Mouse (Mus musculus): ENCODE measurements at regions not wholly inside any gene's neighbourhood (a gene's known extent, or its start where the extent isn't known, plus 50 kb on each side); places are given as distances from the start of the nearest gene placed in this dataset.

DNA sequence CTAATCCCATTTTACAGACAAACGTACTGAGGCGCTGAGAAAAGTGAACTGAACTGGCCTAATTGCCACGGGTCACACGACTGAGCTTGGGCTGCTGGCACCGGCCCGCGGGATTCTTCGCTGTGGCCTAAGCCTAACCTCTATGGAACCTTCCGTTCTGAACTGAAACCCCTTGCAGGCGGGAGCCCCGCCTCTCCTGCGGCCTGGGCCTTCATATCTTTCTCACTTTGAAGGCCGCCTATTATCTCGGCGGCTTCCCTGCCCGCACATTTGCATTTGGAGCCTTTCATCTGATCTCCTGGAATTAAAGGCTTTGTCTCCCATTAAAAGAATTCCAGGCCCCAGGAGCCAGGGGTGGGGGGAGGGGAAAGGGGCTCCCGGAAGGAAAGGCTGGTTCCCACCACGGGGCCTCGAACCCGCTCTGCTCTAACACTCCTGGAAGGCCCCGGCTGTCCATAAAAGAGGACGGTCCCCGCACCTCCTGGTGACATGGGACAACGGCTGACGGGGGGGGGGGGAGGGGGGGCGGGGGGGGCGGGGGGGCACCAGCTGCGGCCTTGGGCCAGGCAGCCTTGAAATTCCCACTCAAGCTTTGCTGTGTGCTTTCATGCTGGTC is 122.9 kb upstream of the Pja1 start:
- Histone ChIP-seq H3K4me2 (peak overlapping the region; percentile 25), H3K9ac (no peak overlapping the region), H3K4me1 (replicated peaks) (no peaks in the 10 kb centered on the region), H3K27me3 (0 out of 2 replicates have a peak, but pooled peaks cover 14% of the 10 kb centered on the region), H3K9me3 (replicated peaks) (no peaks in the 10 kb centered on the region), H3K36me3 (replicated peaks) (no peaks in the 10 kb centered on the region), H3K27ac (replicated peaks) (no peak overlapping the region), H3K4me3 (replicated peaks) (no peak overlapping the region)
- 21% methylated on average over 21 of the region's 28 CpGs for WGBS (ENCODE audit: insufficient replicate concordance)
- no peak for ATAC-seq (ENCODE audit: insufficient read depth)

DNA sequence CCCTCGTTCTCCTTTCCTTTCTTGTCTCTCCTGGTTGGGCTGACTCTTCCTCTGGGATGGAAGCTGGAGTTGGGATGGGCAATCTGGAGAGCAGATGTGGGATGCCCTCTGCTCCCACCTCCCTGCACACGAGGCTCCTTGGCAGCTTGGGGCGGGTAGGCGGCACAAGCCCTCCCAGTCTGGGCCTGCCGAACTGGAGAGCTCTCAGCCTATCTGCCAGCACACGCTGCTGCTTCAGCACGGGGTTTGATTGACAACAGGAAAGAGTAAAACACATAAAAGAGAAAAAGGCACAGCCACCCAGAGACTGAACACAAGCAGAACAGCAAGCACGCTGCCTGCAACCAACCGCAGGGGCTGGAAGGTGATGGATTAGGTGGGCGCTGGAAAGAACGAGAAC is 121.9 kb upstream of the Pja1 start:
- no peak for ATAC-seq (ENCODE audit: insufficient read depth)
- WGBS (ENCODE audit: insufficient replicate concordance), result 38% methylated on average over 11 of the region's 11 CpGs

DNA sequence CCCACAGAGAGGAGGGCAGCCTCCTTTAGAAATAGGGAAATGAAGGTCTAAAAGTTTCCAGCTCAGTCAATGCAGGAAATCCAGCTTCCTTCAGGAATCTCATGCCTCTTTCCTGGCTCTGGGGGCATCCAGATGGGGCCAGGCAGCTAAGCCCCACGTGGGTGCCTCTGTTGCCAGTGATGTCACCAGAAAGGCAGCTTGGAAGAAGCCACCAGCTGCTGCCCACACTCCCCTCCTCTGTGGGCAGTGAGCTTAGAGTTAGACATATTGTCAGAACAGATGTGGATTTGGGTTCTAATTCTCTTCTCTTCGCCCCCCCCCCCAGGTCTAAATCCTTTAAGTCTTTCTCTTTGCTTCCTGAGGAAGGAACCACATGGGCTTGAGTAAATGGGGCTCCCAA is 116.2 kb upstream of the Pja1 start:
- Histone ChIP-seq H3K27me3 (0 out of 2 replicates have a peak, but pooled peaks cover 3% of the 10 kb centered on the region), H3K4me1 (replicated peaks) (no peaks in the 10 kb centered on the region), H3K27ac (replicated peaks) (no peak overlapping the region), H3K9me3 (replicated peaks) (no peaks in the 10 kb centered on the region), H3K9ac (no peak overlapping the region), H3K4me3 (replicated peaks) (no peak overlapping the region), H3K36me3 (replicated peaks) (no peaks in the 10 kb centered on the region), H3K4me2 (no peak overlapping the region)
- ATAC-seq (ENCODE audit: insufficient read depth), result no peak
- WGBS (ENCODE audit: insufficient replicate concordance), result 46% methylated on average over 2 of the region's 2 CpGs

More for the DNA sequence above, 121.9 kb upstream of the Pja1 start:
- Histone ChIP-seq H3K9ac (no peak overlapping the region), H3K4me1 (replicated peaks) (no peaks in the 10 kb centered on the region), H3K4me2 (no peak overlapping the region), H3K4me3 (replicated peaks) (no peak overlapping the region), H3K27me3 (0 out of 2 replicates have a peak, but pooled peaks cover 14% of the 10 kb centered on the region), H3K27ac (replicated peaks) (no peak overlapping the region), H3K36me3 (replicated peaks) (no peaks in the 10 kb centered on the region), H3K9me3 (replicated peaks) (no peaks in the 10 kb centered on the region)

GRCm38 (mm10) chrX:99586282-99586681 is 115.2 kb upstream of the Pja1 start:
- no peak for ATAC-seq (ENCODE audit: insufficient read depth)
- H3K9ac ChIP-seq, result no peak overlapping the region
- no peak overlapping the region for H3K4me2 ChIP-seq
- no peaks in the 10 kb centered on the region for H3K9me3 ChIP-seq (replicated peaks)
- H3K36me3 ChIP-seq (replicated peaks), result no peaks in the 10 kb centered on the region
- H3K4me3 ChIP-seq (replicated peaks), result no peak overlapping the region
- H3K4me1 ChIP-seq (replicated peaks), result no peaks in the 10 kb centered on the region
- WGBS (ENCODE audit: insufficient replicate concordance), result 60% methylated on average over 11 of the region's 11 CpGs
- no peak overlapping the region for H3K27ac ChIP-seq (replicated peaks)
- no peaks in the 10 kb centered on the region for H3K27me3 ChIP-seq

DNA sequence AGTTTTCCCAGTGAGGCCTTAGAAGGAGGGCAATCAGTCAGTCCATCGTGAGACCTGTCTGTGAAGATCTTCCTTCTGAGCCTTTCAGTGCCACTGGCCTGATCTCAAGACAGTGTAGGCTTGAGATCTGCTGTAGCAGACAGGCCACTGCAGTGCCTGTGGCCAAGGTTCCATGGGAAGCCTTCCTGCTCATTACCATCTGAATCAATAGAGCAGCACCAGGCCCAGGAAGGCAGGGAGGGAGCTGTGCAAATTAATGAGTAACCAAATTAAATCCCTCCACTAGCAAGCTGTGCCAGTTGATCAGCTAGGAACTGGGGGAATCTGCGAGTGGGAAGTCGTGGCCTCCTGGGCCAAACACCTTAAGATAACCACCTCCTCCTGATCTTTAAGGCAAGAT is 114.6 kb upstream of the Pja1 start:
- H3K4me2 ChIP-seq, result no peak overlapping the region
- no peaks in the 10 kb centered on the region for H3K9me3 ChIP-seq (replicated peaks)
- no peak overlapping the region for H3K4me3 ChIP-seq (replicated peaks)
- H3K9ac ChIP-seq, result no peak overlapping the region
- no peaks in the 10 kb centered on the region for H3K4me1 ChIP-seq (replicated peaks)
- H3K27ac ChIP-seq (replicated peaks), result no peak overlapping the region
- WGBS (ENCODE audit: insufficient replicate concordance), result 33% methylated on average over 3 of the region's 3 CpGs
- no peak for ATAC-seq (ENCODE audit: insufficient read depth)
- no peaks in the 10 kb centered on the region for H3K36me3 ChIP-seq (replicated peaks)
- no peaks in the 10 kb centered on the region; the same call in 1 of the 2 replicates for H3K27me3 ChIP-seq

DNA sequence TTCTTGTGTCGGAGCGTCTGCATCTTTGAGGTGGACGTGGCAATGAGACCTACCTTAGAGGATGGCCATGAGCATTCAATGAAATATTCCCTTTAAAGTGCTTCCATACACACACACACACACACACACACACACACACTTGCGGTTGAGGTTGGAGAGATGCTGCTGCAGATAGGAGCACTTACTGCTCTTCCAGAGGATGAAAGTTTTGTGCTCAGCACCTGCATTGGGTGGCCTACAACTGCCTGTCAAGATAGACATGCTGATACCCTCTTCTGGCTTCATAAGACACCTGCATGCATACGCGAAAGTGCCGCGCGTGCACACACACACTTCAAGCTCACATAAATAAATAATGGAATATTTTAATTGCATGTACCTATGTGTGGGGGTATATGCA is 111.5 kb upstream of the Pja1 start:
- ATAC-seq (ENCODE audit: insufficient read depth), result no peak
- Histone ChIP-seq H3K9me3 (replicated peaks) (no peaks in the 10 kb centered on the region), H3K27ac (replicated peaks) (no peak overlapping the region), H3K36me3 (replicated peaks) (no peaks in the 10 kb centered on the region), H3K27me3 (no peaks in the 10 kb centered on the region; the same call in 1 of the 2 replicates), H3K9ac (no peak overlapping the region), H3K4me3 (replicated peaks) (no peak overlapping the region), H3K4me1 (replicated peaks) (no peaks in the 10 kb centered on the region), H3K4me2 (no peak overlapping the region)
- WGBS (ENCODE audit: insufficient replicate concordance), result 79% methylated on average over 9 of the region's 9 CpGs

GRCm38 (mm10) chrX:99581632-99582466 is 110.8 kb upstream of the Pja1 start:
- Histone ChIP-seq H3K9ac (no peak overlapping the region), H3K36me3 (replicated peaks) (no peaks in the 10 kb centered on the region), H3K4me3 (replicated peaks) (no peak overlapping the region), H3K4me2 (no peak overlapping the region), H3K4me1 (replicated peaks) (no peaks in the 10 kb centered on the region), H3K9me3 (replicated peaks) (no peaks in the 10 kb centered on the region), H3K27me3 (no peaks in the 10 kb centered on the region; the same call in 1 of the 2 replicates), H3K27ac (replicated peaks) (no peak overlapping the region)
- 41% methylated on average over 10 of the region's 10 CpGs for WGBS (ENCODE audit: insufficient replicate concordance)
- no peak for ATAC-seq (ENCODE audit: insufficient read depth)

- H3K27me3 ChIP-seq, result peaks cover 4% of the 10 kb centered on the region
- WGBS (ENCODE audit: insufficient replicate concordance), result 50% methylated on average over 4 of the region's 4 CpGs
These were observed 108.1 kb upstream of the Pja1 start for GRCm38 (mm10) chrX:99579206-99579605.

DNA sequence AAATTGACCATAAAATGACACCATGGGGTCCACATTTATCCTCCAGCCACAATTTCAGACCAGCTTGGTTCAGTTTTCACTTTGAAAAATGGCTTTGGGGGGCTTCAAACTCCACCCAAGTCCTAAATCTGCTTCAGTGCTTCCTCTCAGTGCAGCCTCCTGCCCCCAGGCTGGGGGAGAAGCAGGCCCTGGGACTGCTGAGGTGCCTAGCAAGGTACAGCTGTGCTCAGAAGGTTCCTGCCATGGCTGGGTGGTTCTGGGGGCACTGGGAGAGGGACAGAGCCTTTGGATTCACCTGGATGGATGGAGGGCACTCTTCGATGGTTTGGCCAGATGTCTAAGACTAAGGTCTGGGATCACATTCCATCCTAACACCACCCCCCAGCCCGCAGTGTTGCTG is 107.7 kb upstream of the Pja1 start:
- Histone ChIP-seq H3K27ac (replicated peaks) (no peak overlapping the region), H3K27me3 (peaks cover 8% of the 10 kb centered on the region), H3K4me3 (replicated peaks) (no peak overlapping the region), H3K36me3 (replicated peaks) (no peaks in the 10 kb centered on the region), H3K9ac (no peak overlapping the region), H3K4me1 (replicated peaks) (no peaks in the 10 kb centered on the region), H3K4me2 (no peak overlapping the region), H3K9me3 (replicated peaks) (no peaks in the 10 kb centered on the region)
- ATAC-seq (ENCODE audit: insufficient read depth), result no peak
- 65% methylated on average over 2 of the region's 2 CpGs for WGBS (ENCODE audit: insufficient replicate concordance)

More at GRCm38 (mm10) chrX:99579206-99579605, 108.1 kb upstream of the Pja1 start:
- H3K4me2 ChIP-seq, result no peak overlapping the region
- no peaks in the 10 kb centered on the region for H3K9me3 ChIP-seq (replicated peaks)
- ATAC-seq (ENCODE audit: insufficient read depth), result no peak
- no peak overlapping the region for H3K4me3 ChIP-seq (replicated peaks)
- no peaks in the 10 kb centered on the region for H3K4me1 ChIP-seq (replicated peaks)
- H3K27ac ChIP-seq (replicated peaks), result no peak overlapping the region
- no peaks in the 10 kb centered on the region for H3K36me3 ChIP-seq (replicated peaks)
- H3K9ac ChIP-seq, result no peak overlapping the region

DNA sequence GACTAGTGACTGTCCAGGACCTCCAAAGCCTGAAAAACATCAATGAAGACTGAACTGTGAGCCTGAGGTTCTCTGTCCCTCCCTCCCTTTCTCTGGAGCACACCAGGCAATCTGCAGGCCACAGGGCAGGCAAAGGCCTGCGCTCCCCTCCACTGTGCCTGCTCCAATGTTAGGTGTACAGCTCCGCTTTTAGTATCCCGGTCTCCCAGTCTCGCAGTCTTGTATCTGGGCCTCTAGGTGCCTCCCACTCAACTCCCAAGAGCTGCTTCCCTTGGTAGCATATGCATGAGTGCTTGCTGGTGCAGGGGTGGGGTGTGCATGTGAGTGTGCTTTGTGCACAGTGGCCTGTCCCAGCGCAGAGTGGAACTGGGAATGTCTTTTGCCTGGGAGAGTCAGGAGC is 104.0 kb upstream of the Pja1 start:
- 31% methylated on average over 5 of the region's 5 CpGs for WGBS (ENCODE audit: insufficient replicate concordance)
- no peaks in the 10 kb centered on the region for H3K36me3 ChIP-seq (replicated peaks)
- no peak overlapping the region for H3K27ac ChIP-seq (replicated peaks)
- H3K4me2 ChIP-seq, result no peak overlapping the region
- no peaks in the 10 kb centered on the region for H3K4me1 ChIP-seq (replicated peaks)
- H3K27me3 ChIP-seq, result peaks cover 18% of the 10 kb centered on the region
- no peaks in the 10 kb centered on the region for H3K9me3 ChIP-seq (replicated peaks)
- ATAC-seq (ENCODE audit: insufficient read depth), result no peak
- H3K9ac ChIP-seq, result no peak overlapping the region
- H3K4me3 ChIP-seq (replicated peaks), result no peak overlapping the region

DNA sequence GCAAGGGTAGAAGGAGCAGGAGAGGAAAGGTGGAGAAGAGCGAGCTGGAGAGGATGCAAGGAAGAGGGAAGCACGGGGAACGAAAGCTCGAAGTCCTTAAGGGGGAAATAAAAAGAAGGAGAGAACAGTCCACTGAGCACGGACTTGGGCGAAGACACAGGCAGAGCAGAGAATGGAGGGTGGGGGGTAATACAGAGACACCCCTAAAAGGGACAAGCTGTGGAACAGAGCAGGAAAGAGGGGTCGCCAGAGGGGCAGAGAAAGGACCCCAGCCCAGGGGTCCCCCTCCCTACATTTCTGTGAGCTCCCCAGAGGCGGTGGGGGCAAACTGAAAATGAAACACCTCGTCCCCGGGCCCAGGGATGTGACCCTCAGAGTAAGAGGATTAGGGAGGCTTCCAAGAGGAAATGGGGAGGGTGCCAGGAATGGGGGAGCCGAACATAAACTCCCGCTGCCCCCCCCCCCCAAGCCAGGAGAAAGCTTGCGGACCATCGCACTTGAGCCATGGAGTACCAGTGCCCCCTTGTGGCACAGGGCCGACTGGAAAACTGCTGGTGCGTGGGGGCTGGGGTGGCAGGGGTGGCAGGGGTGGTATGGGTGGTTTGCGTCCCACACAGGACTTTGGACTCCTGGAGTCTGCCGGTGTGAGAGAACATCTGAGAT is 103.5 kb upstream of the Pja1 start:
- Histone ChIP-seq H3K9ac (no peak overlapping the region), H3K4me1 (replicated peaks) (no peaks in the 10 kb centered on the region), H3K36me3 (replicated peaks) (no peaks in the 10 kb centered on the region), H3K27me3 (peaks cover 22% of the 10 kb centered on the region), H3K27ac (replicated peaks) (no peak overlapping the region), H3K4me3 (replicated peaks) (peak overlapping the region; percentile 18), H3K9me3 (replicated peaks) (no peaks in the 10 kb centered on the region), H3K4me2 (peak overlapping the region; percentile 51)
- WGBS (ENCODE audit: insufficient replicate concordance), result 21% methylated on average over 17 of the region's 18 CpGs
- no peak for ATAC-seq (ENCODE audit: insufficient read depth)

All from liver, embryonic 15.5 days (tissue).